Mouse (Mus musculus) c-Kit-negative CD71-positive TER-119-positive erythroid progenitor cells, embryonic 14.5 days (primary cell): ENCODE data around the gene Acsbg1.

Experiments
- DNase-seq: peaks from one replicate; pipeline ENCODE4 v3.0.0-alpha.2; 2013; ENCODE audit warnings: low read depth, low spot score

Acsbg1 gene

DNA sequence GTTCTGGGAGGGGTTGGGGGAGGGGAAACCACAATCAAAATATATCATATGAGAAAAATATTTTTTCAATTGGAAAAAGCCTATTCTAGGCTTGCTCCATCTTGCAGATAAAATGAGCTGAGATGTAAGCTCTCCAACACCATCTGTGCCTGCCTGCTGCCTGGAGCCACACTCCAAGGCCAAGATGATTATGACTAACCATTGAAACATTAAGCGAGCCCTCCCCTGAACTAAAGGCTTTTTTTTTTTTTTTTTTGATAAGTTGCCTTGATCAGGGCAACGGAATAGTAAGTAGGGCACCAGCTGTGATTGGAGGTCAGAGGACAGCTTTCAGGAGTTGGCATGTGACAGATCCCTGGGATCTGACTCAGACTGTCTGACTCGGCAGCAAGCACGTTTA is 6.8 kb upstream of the Acsbg1 start:
- DNase-seq: no peak

GRCm38 (mm10) chr9:54666116-54666515 is 4.4 kb upstream of the Acsbg1 start:
- no peak for DNase-seq

DNA sequence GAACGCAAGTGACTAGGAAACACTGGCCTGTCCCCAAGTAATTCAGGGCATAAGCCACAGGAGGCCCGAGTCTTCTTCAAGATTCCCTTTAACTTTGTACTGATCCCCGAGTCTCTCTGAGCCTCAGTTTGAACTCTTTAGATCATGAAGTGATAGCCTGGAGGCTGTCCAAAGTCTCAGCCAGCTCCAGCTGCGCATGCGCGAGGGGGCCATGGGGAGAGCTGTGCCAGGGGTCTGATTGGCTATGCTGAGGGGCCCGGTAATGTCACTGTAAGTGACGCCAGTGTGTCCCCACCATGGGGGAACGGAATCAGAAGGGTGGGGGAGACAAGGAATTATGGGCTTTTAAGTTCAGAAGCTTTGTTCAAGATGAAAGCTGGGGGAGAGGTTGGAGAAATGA is 2.7 kb upstream of the Acsbg1 start:
- no peak for DNase-seq

DNA sequence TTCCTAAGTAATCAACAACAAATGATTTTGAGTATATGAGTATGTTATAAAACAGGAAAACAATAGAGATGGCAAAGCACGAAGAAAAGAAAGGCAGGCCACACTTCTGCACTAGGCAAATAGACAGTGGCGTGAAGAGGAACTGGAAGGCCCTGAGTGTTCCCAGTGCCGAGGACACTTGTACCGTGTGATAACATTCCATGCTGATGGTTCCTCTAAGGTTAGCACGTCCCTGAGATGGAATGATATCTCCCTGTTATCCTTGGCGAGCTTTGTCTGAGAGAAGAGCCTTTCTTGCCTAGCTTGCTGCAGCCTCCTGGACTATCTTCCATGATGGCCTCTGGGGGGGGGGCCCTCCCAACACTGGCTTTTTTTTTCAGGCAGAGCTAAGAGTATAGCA is 2.9 kb downstream of the Acsbg1 start:
- DNase-seq: no peak

DNA sequence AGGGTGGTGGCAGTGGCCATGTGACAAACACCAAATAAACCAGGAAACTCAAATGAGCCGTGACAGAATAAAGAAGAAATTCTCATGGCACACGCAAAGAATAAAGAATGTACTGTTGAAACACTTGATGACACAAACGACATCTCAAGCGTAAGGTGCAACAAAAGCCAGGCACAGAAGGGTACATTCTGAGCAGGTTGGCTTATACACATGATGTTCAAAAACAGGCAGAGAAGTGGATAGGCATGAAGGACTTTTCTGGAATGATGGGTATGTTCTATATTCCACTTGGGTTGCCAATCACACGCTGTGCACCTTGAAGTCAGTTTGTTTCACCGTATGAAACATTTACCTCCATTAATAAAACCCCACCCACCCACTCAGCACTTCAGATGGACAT is 5.3 kb downstream of the Acsbg1 start:
- DNase-seq: no peak

GRCm38 (mm10) chr9:54655846-54656245 is 5.8 kb downstream of the Acsbg1 start:
- no peak for DNase-seq

GRCm38 (mm10) chr9:54652778-54653177 is 8.9 kb downstream of the Acsbg1 start:
- DNase-seq: no peak

- DNase-seq: no peak
Observed at GRCm38 (mm10) chr9:54649360-54649759, 12.3 kb downstream of the Acsbg1 start.

DNA sequence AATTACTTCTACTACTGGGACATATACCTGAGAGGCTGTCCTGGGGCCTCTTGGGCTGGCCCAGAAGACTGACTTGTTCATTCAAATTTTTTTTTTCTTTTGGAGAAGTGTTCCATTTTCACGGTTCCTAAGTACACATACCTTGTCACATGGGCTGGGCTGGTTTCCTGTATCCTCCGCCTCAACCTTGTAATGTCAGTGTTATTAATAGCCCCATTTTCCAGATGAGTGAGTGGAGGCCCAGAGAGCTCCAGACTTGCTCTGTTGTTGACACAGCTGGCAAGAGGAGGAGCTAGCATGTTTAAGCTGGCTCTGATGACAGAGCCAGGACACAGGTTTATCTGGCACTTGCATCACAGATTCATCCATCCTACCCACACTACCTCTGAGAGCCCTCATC is 14.2 kb downstream of the Acsbg1 start:
- no peak for DNase-seq

DNA sequence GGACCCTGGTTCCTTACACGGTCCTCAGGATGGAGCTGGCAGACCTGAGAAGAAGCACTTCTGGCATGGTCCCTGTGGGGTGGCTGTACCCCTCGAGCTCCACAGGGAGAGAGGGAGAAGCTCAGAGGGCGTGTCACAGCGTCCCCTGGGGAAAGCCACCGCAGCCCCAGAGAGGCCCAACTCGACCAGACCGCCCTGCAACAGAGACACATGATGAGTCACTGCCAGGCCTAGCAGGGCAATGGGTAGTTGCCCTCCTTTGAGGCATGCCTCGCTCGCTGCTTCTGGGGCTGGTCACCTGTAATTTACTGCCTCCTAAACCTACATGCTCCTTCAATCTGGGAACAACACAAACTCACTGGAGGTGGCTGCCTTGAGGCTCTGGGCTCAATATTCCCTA is 15.4 kb downstream of the Acsbg1 start:
- DNase-seq: no peak

DNA sequence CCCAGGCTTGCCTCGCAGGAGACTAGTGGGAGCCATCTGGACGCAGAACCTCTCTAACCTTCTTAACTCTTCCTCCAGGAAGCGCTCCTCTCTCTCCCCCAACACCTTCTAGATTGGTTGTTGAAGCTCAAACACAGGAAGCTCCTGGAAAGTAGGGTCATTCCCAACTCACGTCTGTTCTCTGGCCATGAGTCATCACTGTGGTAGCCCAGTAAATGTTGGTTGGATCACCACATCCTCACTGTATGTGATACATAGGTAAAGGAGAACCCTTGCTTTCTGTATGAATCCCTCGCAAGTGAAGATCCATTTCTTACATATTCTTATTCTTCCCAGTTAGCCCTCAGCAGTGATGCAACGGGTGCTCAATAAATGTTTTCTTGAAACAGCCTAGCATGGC is 16.1 kb downstream of the Acsbg1 start:
- no peak for DNase-seq

DNA sequence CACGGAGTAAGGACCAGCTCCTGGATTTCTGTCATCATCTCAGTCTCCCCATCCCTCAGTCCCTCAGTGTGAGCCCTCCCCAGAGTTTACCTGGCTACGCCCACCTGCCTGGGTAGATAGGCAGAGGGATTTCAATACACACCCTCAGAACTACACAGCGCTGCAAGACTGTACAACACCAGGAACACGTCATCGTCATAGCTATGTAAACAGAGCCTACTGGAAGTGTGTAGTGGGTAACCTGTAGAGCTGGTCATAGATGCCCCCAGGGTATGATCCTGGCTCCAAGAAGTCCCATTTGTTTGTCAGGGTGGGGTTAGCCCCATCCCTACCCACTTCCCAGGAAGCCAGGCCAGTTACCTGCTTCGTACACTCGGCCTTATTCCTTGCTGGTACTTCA is 18.5 kb downstream of the Acsbg1 start:
- DNase-seq: no peak

- no peak for DNase-seq
Observed at GRCm38 (mm10) chr9:54642556-54642955, 19.1 kb downstream of the Acsbg1 start.

- DNase-seq: no peak
Observed at GRCm38 (mm10) chr9:54642149-54642548, 19.5 kb downstream of the Acsbg1 start.

GRCm38 (mm10) chr9:54641548-54641947 is 20.1 kb downstream of the Acsbg1 start:
- no peak for DNase-seq

GRCm38 (mm10) chr9:54639192-54639591 is 22.5 kb downstream of the Acsbg1 start:
- DNase-seq: no peak

DNA sequence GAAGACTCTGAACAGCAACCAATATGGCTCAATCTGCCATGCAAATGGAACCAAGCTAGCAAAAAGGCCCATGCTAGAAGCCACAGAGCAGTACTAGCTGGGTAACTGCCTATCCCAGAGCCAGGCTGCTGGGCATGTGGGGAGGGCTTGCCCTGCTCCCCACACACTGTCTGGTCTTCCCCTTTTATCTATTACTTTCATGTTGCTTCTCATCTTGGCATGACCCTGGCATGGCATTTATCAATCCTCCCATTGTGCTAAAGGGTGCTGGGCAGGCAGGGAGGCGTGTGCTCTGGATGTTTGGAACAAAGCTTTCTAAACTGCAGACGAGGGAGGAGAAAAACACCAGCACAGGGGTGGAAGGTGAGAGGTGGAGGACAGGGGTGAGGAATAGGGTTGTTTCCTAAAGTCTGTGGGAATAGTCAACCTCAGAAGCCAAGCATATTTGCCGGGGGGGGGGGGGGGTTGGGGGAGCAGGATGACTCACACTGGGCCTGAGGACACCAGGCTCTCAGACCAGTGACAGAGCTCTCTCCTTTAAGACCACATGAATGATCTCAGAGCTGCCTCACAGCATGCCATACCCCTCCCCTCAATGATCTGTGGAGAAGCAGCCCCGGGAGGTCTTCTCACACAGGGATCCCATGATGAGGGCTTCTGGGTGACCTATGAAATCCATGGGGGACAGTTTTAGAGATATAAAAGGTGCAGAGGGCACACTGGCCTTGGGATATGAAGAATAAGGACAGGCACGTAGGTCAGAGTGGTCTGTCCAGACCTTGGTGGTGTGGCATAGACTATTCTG is 24.0 kb downstream of the Acsbg1 start:
- no peak for DNase-seq

- DNase-seq: no peak
Observed at GRCm38 (mm10) chr9:54633401-54633800, 28.3 kb downstream of the Acsbg1 start.

DNA sequence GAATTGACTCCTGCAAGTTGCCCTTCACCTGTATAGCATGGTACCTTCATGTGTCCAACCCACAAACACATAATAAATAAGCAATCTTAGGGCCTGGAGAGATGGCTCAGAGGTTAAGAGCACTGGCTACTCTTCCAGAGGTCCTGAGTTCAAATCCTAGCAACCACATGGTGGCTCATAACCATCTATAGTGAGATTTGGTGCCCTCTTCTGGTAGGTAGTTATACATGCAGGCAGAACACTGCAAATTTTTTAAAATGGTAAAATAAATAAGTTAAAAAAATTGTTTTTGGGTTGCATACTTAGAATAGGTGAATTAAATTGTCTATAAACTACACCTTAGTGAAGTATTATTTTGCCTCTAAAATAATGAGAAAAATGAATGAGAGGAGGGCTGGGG is 30.8 kb downstream of the Acsbg1 start:
- DNase-seq: no peak

DNA sequence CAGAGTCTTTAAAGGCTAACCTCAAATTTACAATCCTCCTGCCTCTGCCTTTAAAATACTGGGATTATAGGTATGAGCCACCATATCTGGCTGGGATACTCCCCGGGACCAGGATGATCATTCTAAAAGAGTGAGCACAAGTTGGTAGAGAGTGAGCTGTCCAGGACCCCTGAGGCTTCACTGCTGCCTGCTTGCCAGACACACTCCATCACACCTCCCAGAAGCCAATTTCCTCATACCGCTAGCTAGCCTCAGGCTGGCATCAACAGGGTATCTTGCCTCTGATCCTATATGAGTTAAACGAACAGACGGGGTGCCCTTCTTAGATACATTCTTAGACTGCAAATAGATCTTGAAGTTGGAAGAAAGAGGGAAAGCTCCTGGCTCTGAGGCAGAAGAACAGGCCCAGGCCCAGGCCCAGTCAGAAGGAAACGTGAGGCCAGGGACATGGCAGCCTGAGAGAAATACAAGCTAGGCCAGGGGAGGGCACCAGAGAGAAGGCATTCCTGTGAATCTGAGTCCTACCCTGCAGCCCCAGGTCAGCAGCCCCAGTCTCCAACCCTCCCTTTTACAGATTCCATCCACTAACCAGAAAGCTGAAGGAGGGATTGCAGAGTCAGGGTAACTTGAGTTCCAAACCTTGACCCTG is 31.9 kb downstream of the Acsbg1 start:
- DNase-seq: no peak

DNA sequence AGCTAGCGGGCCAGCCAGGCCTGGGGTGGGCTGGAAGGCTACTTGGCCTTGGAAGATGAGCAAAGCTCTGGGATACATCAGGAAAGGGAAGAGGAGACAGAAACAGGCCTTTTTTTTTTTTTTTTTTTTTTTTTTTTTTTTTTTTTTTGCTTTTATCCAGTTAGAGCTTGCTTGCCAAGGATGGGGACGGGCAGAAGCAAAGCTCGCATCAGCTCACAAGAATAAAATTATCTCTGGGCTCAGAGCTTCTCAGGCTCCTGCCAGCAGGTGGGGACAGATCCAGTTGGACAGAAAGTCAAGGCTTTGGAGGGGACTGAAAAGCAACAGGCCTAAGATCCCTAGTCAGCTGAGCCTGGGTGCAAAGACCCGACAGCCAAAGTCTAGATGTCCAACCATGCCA is 32.9 kb downstream of the Acsbg1 start:
- no peak for DNase-seq

DNA sequence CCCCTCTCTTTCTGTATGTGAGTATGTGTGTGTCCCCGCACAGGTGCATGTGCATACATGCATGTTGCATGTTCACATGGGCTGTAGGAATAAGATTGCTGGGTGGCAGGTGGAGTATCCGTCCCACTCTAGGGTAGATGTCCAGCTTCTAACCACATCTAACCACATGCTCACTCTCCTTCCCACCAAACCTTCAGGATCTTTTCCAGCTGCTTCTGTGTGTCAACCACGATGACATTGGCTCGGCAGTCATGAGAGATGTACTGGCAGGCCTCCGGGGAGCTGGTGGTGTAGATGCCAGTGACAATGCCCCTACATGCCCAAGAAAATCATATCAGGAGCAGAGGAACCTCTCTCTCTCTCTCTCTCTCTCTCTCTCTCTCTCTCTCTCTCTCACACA is 34.4 kb downstream of the Acsbg1 start:
- no peak for DNase-seq

DNA sequence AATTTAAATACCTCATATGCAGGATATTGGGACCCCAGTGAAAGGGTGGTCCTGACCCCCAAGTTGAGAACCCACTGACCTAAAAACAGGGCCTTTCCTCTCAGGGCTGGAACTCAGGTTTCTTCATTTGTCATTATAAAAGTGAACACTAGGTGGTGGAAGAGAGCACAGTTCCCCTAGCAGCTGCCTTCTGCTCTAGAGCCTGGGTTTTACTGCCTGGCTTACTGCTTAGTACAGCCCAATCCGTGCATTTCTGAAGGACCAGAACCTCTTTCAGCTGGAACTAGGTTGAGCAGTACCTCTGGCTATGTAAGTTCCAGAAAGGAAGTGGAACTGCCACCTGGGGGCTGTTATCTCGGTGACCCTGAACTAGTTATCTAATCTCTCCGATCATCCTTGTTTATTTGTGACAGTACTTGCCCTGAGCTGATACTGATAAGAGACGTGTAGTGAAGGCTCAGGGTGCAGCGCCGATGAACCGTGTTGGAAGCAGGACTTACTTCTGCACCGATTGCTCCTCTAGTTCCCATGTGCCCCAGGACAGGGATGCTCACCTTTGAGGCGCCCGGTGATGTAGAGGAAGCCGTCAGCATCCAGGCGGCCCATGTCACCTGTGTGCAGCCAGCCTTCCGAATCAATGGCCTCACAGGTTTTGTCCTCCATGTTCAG is 47.4 kb downstream of the Acsbg1 start:
- DNase-seq: peak; percentile 37
